33 mouse cellular contexts compared by ENCODE assay signal in genomic region chr2:165080657-165081056, GRCm38 (mm10). TPM values are rescaled to one million over a fixed set of nuclear protein-coding genes. Genes with fewer than 3 reads are reported as not detected.
DNase-seq lines count a peak whose midpoint lies in the region.
"Had no signal": no experiment of that assay in that cellular context is flagged by ENCODE, and none has a peak within 500 bp of the region (broad histone marks: within the 10 kb centered on the region; RNA-seq: fewer than 3 reads in every experiment).

No protein-coding gene starts in this region.

- peak; percentile 73 for DNase-seq in adrenal gland, adult 2 months
- DNase-seq in adrenal gland, adult 18-20 months (ENCODE audit: low spot score in 2 of 2): no peak
- DNase-seq in R1 (ENCODE audit: low read depth, low spot score): peak; percentile 21
- DNase-seq in adrenal gland, postnatal 10 days: peak; percentile 44
- DNase-seq in adrenal gland, postnatal 36 days: peak; percentile 55 to 64
- DNase-seq in retina, postnatal 1 day: no peak
- DNase-seq in heart, adult 8-10 months (ENCODE audit: low spot score): no peak
- DNase-seq: B cell, adult 2 months; cerebellum, adult 2 months; cerebellum, adult 9-11 months; cerebellum, postnatal 25 days; gastrocnemius, postnatal 25 days; heart, adult 18-20 months; heart, postnatal 14 days; heart, postnatal 4 days; kidney, adult 18-20 months had no signal

RNA-seq across cellular contexts. Expression of gene 1700025C18Rik, which starts 9.9 kb away (rescaled TPM):
- not detected for total RNA-seq in adrenal gland, adult 2 months (2021)
- polyA plus RNA-seq in adrenal gland, adult 2 months (2012; rRNA removed): not detected in 2 replicates
- not detected for total RNA-seq in adrenal gland, adult 18-20 months (2021)
- total RNA-seq in adrenal gland, postnatal 10 days (2021): not detected
- not detected for total RNA-seq in adrenal gland, postnatal 36 days (2021)
- total RNA-seq in heart, adult 8-10 months (2022): not detected
- total RNA-seq: CH12.LX; common myeloid progenitor, adult 5-6 weeks; gastrocnemius, adult 8-10 months; gastrocnemius, postnatal 25 days; heart, adult 18-20 months; heart, postnatal 14 days; heart, postnatal 4 days; hindbrain, postnatal 0 days; MEL had no signal
- polyA plus RNA-seq: cerebellum, adult 2 months; embryonic facial prominence, embryonic 12.5 days; embryonic facial prominence, embryonic 15.5 days; forebrain, embryonic 11.5 days; forebrain, embryonic 15.5 days; gonadal fat pad, adult 2 months; heart, embryonic 10.5 days; heart, embryonic 13.5 days; heart, embryonic 16.5 days; hindbrain, embryonic 11.5 days; hindbrain, embryonic 14.5 days; hindbrain, postnatal 0 days; inflammation-experienced regulatory T-cells, adult 6 months; intestine, embryonic 16.5 days had no signal

RNA-seq across cellular contexts. Expression of gene Cd40, which starts 25.2 kb away (rescaled TPM):
- total RNA-seq in adrenal gland, adult 2 months (2021): 1 to 10 TPM; 2.4 to 2.9 TPM
- 3.2 and 5.3 TPM in 2 replicates for polyA plus RNA-seq in adrenal gland, adult 2 months (2012; rRNA removed)
- total RNA-seq in adrenal gland, adult 18-20 months (2021): 1 to 10 TPM; 1.9 to 2.2 TPM
- 1 to 10 TPM; 2.9 to 3.3 TPM for total RNA-seq in adrenal gland, postnatal 10 days (2021)
- 1 to 10 TPM; 1.7 TPM for total RNA-seq in adrenal gland, postnatal 36 days (2021)
- total RNA-seq in heart, adult 8-10 months (2022): 1 to 10 TPM; 1.6 to 2.4 (median 1.9) TPM
- total RNA-seq: MEL had no signal

RNA-seq across cellular contexts. Expression of gene Ncoa5, which starts 46.0 kb away (rescaled TPM):
- total RNA-seq in adrenal gland, adult 2 months (2021): 10 to 100 TPM; 21.0 to 37.6 TPM
- polyA plus RNA-seq in adrenal gland, adult 2 months (2012; rRNA removed): 22.3 and 22.6 TPM in 2 replicates
- 10 to 100 TPM; 35.7 to 41.6 TPM for total RNA-seq in adrenal gland, adult 18-20 months (2021)
- total RNA-seq in adrenal gland, postnatal 10 days (2021): 10 to 100 TPM; 29.3 to 35.9 TPM
- 10 to 100 TPM; 28.9 to 36.0 TPM for total RNA-seq in adrenal gland, postnatal 36 days (2021)
- total RNA-seq in heart, adult 8-10 months (2022): 10 to 100 TPM; 15.2 to 18.9 (median 18.6) TPM

Comparison
In these comparisons a context has a peak if more than half of its experiments do, and no peak if none do; other contexts are left out.
1. DNase-seq: peak in adrenal gland, adult 2 months (single experiment), R1 (single experiment), adrenal gland, postnatal 10 days (single experiment) and adrenal gland, postnatal 36 days (2 of 2); none in adrenal gland, adult 18-20 months (0 of 2), retina, postnatal 1 day (single experiment) and heart, adult 8-10 months (single experiment).